Mouse (Mus musculus): ENCODE measurements around the gene Ccdc12. TPM values are rescaled to one million over a fixed set of nuclear protein-coding genes. Genes with fewer than 3 reads are reported as not detected.

The Ccdc12 gene
- polyA plus RNA-seq, 1 experiment from 2014 or later = 122 TPM

GRCm38 (mm10) chr9:110741711-110742294 lies 85.5 kb downstream of the Ccdc12 start, which contains the start of gene Myl3:
Gene Myl3, plus strand, starts transcription at chr9:110741861.
- Histone ChIP-seq H3K36me3 (no peaks in the 10 kb centered on the region), H3K27me3 (peaks cover 52% of the 10 kb centered on the region), H3K9me3 (no peaks in the 10 kb centered on the region), H3K9ac (peak within 1 kb of the TSS; percentile 80), H3K4me2 (peak within 1 kb of the TSS; percentile 93), H3K4me1 (replicated peaks) (peaks cover 32% of the 10 kb centered on the region), H3K27ac (no peak within 1 kb of the TSS), H3K4me3 (peak within 1 kb of the TSS; percentile 68)
- 2% methylated on average over 17 of the region's 17 CpGs for WGBS
- no peak for ATAC-seq (ENCODE audit: low FRiP score)

DNA sequence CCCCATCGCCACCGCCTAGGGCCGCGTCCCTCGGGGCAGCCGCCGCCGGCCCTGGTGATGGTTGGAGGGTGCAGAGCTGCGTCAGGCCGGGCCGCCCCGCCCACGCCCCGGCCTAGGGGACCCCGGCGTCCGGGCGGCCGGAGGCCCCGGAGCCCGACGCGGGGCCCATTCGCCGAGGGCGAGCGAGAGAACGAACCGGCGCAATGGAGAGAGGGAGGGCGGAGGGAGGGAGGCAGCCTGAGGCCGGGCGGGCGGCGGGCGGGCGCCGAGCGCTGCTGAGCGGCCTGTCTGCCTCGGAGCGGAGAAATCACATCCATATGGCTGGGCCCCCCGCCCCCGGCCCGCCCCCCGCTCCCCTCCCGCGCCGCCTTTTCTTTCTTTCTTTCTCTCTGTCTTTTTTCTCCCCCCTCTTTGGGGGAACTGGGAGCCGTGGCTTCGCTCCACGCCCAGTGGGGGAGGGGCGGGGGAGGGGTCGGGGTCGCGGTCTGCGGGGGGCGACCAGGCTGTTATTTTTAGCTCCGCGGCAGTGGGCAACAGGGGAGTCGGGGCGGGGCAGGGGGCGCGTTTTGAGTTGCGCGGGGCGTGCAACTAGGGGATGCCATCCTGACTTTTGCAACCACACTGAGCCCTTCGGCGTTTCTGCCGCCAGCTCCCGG lies 86.1 kb downstream of the Ccdc12 start:
- WGBS = under 1% methylated on average over 52 of the region's 71 CpGs
- H3K27ac ChIP-seq = no peak overlapping the region
- no peaks in the 10 kb centered on the region for H3K36me3 ChIP-seq

DNA sequence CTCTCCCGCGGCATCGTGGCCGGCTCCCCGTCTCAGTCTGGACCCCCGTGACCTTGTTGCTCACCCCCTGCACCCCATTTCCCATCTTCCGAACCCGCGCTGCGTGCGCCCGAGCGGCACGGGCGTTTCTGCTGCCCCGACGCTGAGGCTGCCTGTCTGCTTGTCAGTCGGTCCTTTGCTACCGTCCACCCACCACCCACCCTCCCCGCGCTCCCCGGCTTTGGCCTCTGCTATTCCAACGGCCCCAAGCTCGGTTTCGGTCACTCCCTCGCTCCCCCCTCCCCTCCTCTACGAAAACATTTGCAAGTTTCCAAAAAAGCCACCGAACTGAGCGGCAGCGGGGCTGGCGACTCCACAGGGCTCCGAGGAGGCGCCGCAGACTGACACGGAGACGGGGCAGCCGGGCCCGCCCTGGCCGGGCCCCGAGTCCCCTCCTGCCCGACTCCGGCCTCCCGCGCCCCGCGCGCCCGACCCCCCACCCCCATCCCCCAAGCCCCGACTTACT lies 86.7 kb downstream of the Ccdc12 start:
- Histone ChIP-seq H3K4me1 (replicated peaks) (peaks cover 32% of the 10 kb centered on the region), H3K4me2 (peak overlapping the region; percentile 93), H3K36me3 (no peaks in the 10 kb centered on the region), H3K9me3 (no peaks in the 10 kb centered on the region), H3K27ac (peak overlapping the region; percentile 4; the same call in 1 of the 2 replicates), H3K9ac (peak overlapping the region; percentile 80), H3K27me3 (peaks cover 52% of the 10 kb centered on the region), H3K4me3 (peak overlapping the region; percentile 68)
- 1% methylated on average over 49 of the region's 49 CpGs for WGBS
- ATAC-seq (ENCODE audit: low FRiP score) = peak; percentile 19; the same call in 1 of the 2 replicates

More for the DNA sequence above, 86.1 kb downstream of the Ccdc12 start:
- H3K4me3 ChIP-seq = peak overlapping the region; percentile 68
- H3K27me3 ChIP-seq = peaks cover 52% of the 10 kb centered on the region
- H3K9me3 ChIP-seq = no peaks in the 10 kb centered on the region
- peak overlapping the region; percentile 80 for H3K9ac ChIP-seq
- peaks cover 32% of the 10 kb centered on the region for H3K4me1 ChIP-seq (replicated peaks)
- peak overlapping the region; percentile 93 for H3K4me2 ChIP-seq
- peak; percentile 74 for ATAC-seq (ENCODE audit: low FRiP score)

GRCm38 (mm10) chr9:110743456-110744323 lies 87.4 kb downstream of the Ccdc12 start:
- H3K9me3 ChIP-seq = no peaks in the 10 kb centered on the region
- H3K27ac ChIP-seq = peak overlapping the region; percentile 4; the same call in 1 of the 2 replicates
- no peaks in the 10 kb centered on the region for H3K36me3 ChIP-seq
- H3K4me2 ChIP-seq = peak overlapping the region; percentile 93
- peak overlapping the region; percentile 80 for H3K9ac ChIP-seq
- peak; percentile 23; the same call in 1 of the 2 replicates for ATAC-seq (ENCODE audit: low FRiP score)
- H3K4me1 ChIP-seq (replicated peaks) = peaks cover 32% of the 10 kb centered on the region
- peak overlapping the region; percentile 68 for H3K4me3 ChIP-seq
- WGBS = 4% methylated on average over 54 of the region's 63 CpGs
- H3K27me3 ChIP-seq = peaks cover 57% of the 10 kb centered on the region

- Histone ChIP-seq H3K4me2 (no peak overlapping the region), H3K36me3 (no peaks in the 10 kb centered on the region), H3K9me3 (no peaks in the 10 kb centered on the region), H3K4me3 (no peak overlapping the region), H3K27ac (no peak overlapping the region), H3K27me3 (peaks cover 62% of the 10 kb centered on the region), H3K4me1 (replicated peaks) (peaks cover 32% of the 10 kb centered on the region), H3K9ac (no peak overlapping the region)
- no peak for ATAC-seq (ENCODE audit: low FRiP score)
- 22% methylated on average over 5 of the region's 5 CpGs for WGBS
Measured at GRCm38 (mm10) chr9:110745752-110746151, 89.4 kb downstream of the Ccdc12 start.

DNA sequence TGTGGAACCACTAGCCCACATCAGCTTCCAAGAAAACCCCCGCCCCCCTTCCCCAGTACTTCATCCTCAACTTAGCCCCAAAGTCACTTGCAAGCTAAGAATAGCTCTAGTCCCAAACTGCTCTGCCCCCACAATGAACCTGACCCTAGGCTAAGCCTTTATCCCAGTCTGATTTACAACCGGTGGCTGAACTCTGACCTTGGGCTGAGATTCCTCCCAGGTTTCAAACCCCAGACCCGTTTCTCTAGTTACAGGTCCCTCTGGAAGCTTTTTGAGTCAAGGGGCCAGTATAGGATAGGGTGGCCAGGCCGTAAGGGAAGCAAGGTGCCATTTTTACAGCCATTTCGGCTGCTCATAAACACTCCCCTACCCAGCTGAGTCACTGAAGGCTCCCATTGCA lies 89.9 kb downstream of the Ccdc12 start:
- Histone ChIP-seq H3K27me3 (peaks cover 57% of the 10 kb centered on the region), H3K27ac (no peak overlapping the region), H3K9ac (no peak overlapping the region), H3K36me3 (no peaks in the 10 kb centered on the region), H3K4me1 (replicated peaks) (peaks cover 27% of the 10 kb centered on the region), H3K4me2 (no peak overlapping the region), H3K9me3 (no peaks in the 10 kb centered on the region), H3K4me3 (no peak overlapping the region)
- no peak for ATAC-seq (ENCODE audit: low FRiP score)
- WGBS = 36% methylated on average over 5 of the region's 5 CpGs

DNA sequence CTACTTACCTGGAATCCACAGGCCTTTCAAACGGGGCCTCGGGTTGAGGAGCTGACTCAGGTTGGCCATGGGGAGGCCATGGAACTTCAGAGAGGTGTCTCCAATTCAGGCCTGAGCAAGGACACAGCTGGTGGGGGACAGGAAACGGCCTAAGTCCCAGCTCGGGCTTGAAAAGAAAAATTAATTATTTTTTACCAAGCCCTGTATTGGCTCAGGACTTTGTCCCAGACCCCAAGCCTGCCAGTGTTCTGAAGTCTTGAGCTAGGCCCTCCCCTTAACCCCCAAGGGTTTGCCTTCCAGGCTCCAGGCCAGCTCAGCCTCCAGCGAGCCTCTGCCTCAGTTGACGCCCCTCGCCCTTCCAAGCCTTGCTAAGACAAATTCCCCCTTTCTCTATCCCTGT lies 90.7 kb downstream of the Ccdc12 start, which contains the start of gene Pth1r:
Gene Pth1r (minus strand): TSS at position 185 of the 400 bp plus-strand sequence.
- ATAC-seq (ENCODE audit: low FRiP score) = no peak
- no peak within 1 kb of the TSS for H3K9ac ChIP-seq
- no peak within 1 kb of the TSS for H3K27ac ChIP-seq
- no peak within 1 kb of the TSS for H3K4me3 ChIP-seq
- H3K36me3 ChIP-seq = no peaks in the 10 kb centered on the region
- WGBS = 68% methylated on average over 7 of the region's 7 CpGs
- H3K4me2 ChIP-seq = no peak within 1 kb of the TSS
- no peaks in the 10 kb centered on the region for H3K9me3 ChIP-seq
- peaks cover 21% of the 10 kb centered on the region for H3K4me1 ChIP-seq (replicated peaks)
- peaks cover 50% of the 10 kb centered on the region for H3K27me3 ChIP-seq

- Histone ChIP-seq H3K4me2 (no peak overlapping the region), H3K9ac (no peak overlapping the region), H3K9me3 (no peaks in the 10 kb centered on the region), H3K4me3 (no peak overlapping the region), H3K27me3 (peaks cover 44% of the 10 kb centered on the region), H3K36me3 (no peaks in the 10 kb centered on the region), H3K27ac (no peak overlapping the region), H3K4me1 (replicated peaks) (peaks cover 6% of the 10 kb centered on the region)
- 71% methylated on average over 2 of the region's 2 CpGs for WGBS
- no peak for ATAC-seq (ENCODE audit: low FRiP score)
Measured at GRCm38 (mm10) chr9:110748451-110748850, 92.1 kb downstream of the Ccdc12 start.

- no peak for ATAC-seq (ENCODE audit: low FRiP score)
- Histone ChIP-seq H3K27ac (no peak overlapping the region), H3K9me3 (no peaks in the 10 kb centered on the region), H3K9ac (no peak overlapping the region), H3K4me2 (no peak overlapping the region), H3K36me3 (no peaks in the 10 kb centered on the region), H3K4me3 (no peak overlapping the region), H3K4me1 (replicated peaks) (no peaks in the 10 kb centered on the region), H3K27me3 (peaks cover 23% of the 10 kb centered on the region)
- 47% methylated on average over 14 of the region's 14 CpGs for WGBS
Measured at GRCm38 (mm10) chr9:110750404-110751187, 94.3 kb downstream of the Ccdc12 start.

DNA sequence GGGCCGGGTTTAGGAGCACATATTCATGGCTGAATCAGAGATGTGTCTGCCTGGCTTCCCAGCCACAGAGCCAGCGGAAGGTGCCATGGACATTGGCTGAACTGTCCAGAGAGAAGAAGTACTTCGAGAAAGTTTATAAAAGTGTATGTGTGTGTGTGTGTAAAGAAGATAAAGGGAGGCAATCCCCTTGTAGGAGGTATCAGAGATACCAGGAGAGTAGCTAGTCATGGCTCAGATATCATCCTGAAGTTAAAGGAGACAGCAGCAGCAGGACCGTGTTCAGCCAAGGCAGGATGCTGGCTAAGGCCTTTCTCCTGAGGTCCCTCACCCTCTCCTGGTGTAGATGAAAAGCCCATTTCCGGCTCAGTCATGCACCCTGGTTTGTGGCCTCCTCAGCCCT lies 95.1 kb downstream of the Ccdc12 start:
- H3K9me3 ChIP-seq = no peaks in the 10 kb centered on the region
- H3K4me1 ChIP-seq (replicated peaks) = no peaks in the 10 kb centered on the region
- peaks cover 15% of the 10 kb centered on the region; the same call in 1 of the 2 replicates for H3K27me3 ChIP-seq
- H3K36me3 ChIP-seq = no peaks in the 10 kb centered on the region
- ATAC-seq (ENCODE audit: low FRiP score) = no peak
- WGBS = 84% methylated on average over 5 of the region's 5 CpGs
- no peak overlapping the region for H3K4me3 ChIP-seq
- no peak overlapping the region for H3K27ac ChIP-seq
- H3K4me2 ChIP-seq = no peak overlapping the region
- H3K9ac ChIP-seq = no peak overlapping the region

DNA sequence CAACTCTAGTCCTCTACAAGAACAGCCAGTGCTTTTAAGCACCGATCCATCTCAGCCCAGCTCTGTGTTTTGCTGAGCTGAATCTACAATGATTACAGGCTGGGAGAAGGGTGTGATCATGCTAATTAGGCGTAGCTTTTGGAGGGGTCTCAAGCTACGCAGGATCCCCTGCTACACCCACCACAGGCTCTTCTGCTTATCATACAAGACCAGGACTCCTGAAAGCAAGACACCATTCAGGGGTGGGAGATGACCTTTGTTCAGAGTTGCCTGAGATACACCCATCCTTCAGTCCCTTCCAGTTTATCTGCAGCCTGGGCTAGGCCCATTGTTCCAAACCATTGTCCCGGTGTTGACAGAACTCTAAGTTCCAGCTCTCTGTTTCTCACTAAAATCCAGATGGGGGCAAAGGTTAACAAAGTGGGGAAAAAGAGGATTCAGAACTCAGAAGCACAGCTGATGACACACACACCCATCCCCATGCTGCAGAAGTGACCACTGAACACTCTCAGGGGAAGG lies 96.7 kb downstream of the Ccdc12 start:
- Histone ChIP-seq H3K36me3 (no peaks in the 10 kb centered on the region), H3K4me1 (replicated peaks) (no peaks in the 10 kb centered on the region), H3K4me3 (no peak overlapping the region), H3K9ac (no peak overlapping the region), H3K9me3 (no peaks in the 10 kb centered on the region), H3K4me2 (no peak overlapping the region), H3K27ac (no peak overlapping the region), H3K27me3 (0 out of 2 replicates have a peak, but pooled peaks cover 13% of the 10 kb centered on the region)
- WGBS = 57% methylated on average over 4 of the region's 4 CpGs
- no peak for ATAC-seq (ENCODE audit: low FRiP score)

Data from hindbrain, embryonic 13.5 days (tissue).